Mouse (Mus musculus): ENCODE data around the gene Pigq.

Pigq gene

GRCm38 (mm10) chr17:25883268-25883667, 61.5 kb downstream of the Pigq start:
- in situ Hi-C loops (cut with MboI, MseI): no loop called here

- in situ Hi-C loops (cut with MboI, MseI): no loop called here
Measured at GRCm38 (mm10) chr17:25882306-25882705, 62.4 kb downstream of the Pigq start.

- in situ Hi-C loops (cut with MboI, MseI): no loop called here
Measured at GRCm38 (mm10) chr17:25881691-25882090, 63.0 kb downstream of the Pigq start.

GRCm38 (mm10) chr17:25880913-25881641, 63.7 kb downstream of the Pigq start:
- in situ Hi-C loops (cut with MboI, MseI): no loop called here

GRCm38 (mm10) chr17:25880196-25880910, 64.4 kb downstream of the Pigq start, which contains the start of gene Wfikkn1:
TSS of gene Wfikkn1 (minus strand) at chr17:25880858.
- in situ Hi-C loops (cut with MboI, MseI): no loop called here

GRCm38 (mm10) chr17:25879750-25880149, 65.0 kb downstream of the Pigq start:
- in situ Hi-C loops (cut with MboI, MseI): no loop called here

- in situ Hi-C loops (cut with MboI, MseI): no loop called here
Measured at GRCm38 (mm10) chr17:25879261-25879660, 65.5 kb downstream of the Pigq start.

GRCm38 (mm10) chr17:25878611-25879180, 66.0 kb downstream of the Pigq start:
- in situ Hi-C loops (cut with MboI, MseI): no loop called here

- in situ Hi-C loops (cut with MboI, MseI): no loop called here
Measured at GRCm38 (mm10) chr17:25877741-25878610, 66.8 kb downstream of the Pigq start.

- in situ Hi-C loops (cut with MboI, MseI): no loop called here
Measured at GRCm38 (mm10) chr17:25877025-25877424, 67.7 kb downstream of the Pigq start.
